Mouse (Mus musculus) kidney, adult 2 months (tissue): ENCODE measurements at regions not wholly inside any gene's neighbourhood (a gene's known extent, or its start where the extent isn't known, plus 50 kb on each side); places are given as distances from the start of the nearest gene placed in this dataset.

Experiments
- CTCF ChIP-seq: fragments of 200-500 bp; conservative IDR thresholded peaks from 2 replicates; pipeline ENCODE4 v1.5.1; 2011; ENCODE audit warnings: low read depth, mild to moderate bottlenecking, control low read depth, low read length, moderate library complexity, mixed read lengths; ENCODE audit not compliant: insufficient read depth, insufficient read length
- POLR2A ChIP-seq: fragments of 200-500 bp; IDR thresholded peaks from one replicate; pipeline ENCODE4 v1.6.1; 2011; ENCODE audit warnings: low read depth, low read length, control low read depth

DNA sequence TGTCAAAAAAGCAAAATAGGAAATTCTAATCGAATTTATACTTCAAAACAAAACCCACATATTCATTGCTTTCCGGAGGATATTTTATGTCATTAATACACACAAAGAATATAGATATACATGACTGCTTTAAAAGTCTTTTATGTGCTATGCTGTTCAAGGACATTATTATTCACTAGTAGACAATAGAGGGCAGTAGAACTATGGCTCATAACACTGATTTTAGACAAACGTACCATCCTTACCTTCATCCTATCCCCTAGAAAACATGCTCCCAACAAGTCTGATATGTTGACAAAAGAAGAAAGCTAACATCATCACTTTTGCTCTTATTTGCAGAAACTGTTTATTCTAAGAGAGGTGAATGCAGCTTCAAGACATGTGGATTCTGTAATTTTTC, 566.8 kb downstream of the Gabrg2 start:
- no peak for TF ChIP-seq CTCF
- no peak for TF ChIP-seq POLR2A
